Mouse (Mus musculus) heart, adult 2 months (tissue): ENCODE measurements around the gene Gm10553.
"Not testable (repeated sequence)": the region's sequence is repeated elsewhere in the genome, so short reads cannot be mapped to it uniquely, and the experiment has no call there.

Source experiments
- CTCF ChIP-seq: fragments of 200-600 bp; IDR thresholded peaks from 2 replicates; pipeline ENCODE4 v1.8.1; 2022; ENCODE audit warnings: antibody characterized with exemption, mild to moderate bottlenecking, moderate library complexity
- POLR2A ChIP-seq: fragments of 200-500 bp; IDR thresholded peaks from 2 replicates; pipeline ENCODE4 v1.6.1; 2011; ENCODE audit warnings: mild to moderate bottlenecking, low read depth, low read length, control low read depth; ENCODE audit not compliant: insufficient read depth

GRCm38 (mm10) chr1:85114078-85114477 is 14.1 kb downstream of the Gm10553 start:
- not testable (repeated sequence) for TF ChIP-seq CTCF, POLR2A
